Mouse (Mus musculus) T-cell, adult 66 days (primary cell): ENCODE results near the gene Insc. TPM values are rescaled to one million over a fixed set of nuclear protein-coding genes. Genes with fewer than 3 reads are reported as not detected.

ENCODE experiments used
- total RNA-seq, 2 experiments: library from RNA; stranded (reverse); gene quantifications; 3 replicates in 1 of 2; 4 replicates in 1 of 2; pipeline ENCODE4 v1.2.4; 2023

Gene Insc
- not detected for total RNA-seq

DNA sequence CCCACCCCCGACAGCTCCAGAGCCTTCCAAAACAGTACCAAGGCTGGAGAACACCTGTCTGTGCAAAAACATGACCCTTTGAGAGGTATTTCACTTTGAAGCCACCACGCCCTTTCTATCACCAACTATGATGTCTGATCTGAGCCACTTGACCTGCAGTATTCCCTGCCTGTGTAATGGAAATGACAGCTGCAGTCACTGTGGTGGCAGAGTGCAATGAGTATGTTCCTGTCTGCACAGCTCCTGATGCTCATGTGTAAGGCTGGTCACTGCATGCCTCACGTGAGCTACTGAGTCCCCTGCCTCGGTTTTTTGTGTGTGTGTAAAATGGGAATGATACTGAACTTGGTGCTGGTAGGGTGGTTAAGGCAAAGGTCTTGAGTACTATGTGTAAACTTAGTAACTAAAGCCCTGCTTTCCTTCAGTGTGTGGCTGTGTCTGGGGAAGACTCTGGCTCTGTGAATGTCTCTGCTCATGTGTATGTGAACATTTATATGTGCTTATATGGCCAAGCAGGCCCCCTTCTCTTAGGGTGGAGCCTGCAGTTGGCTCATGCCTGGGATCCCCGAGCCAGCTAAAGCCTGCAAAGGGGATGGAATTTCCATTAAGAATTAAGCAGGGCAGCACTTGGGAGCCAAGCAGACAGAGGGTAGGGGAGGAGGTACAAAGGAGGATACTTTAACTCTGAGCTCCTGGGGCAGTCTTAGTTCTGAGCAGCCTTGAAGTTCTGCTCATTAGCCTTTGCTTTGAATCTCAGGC is at the start of gene Insc:
TSS of gene Insc (plus strand) at position 673 of the 759 bp plus-strand sequence.

GRCm38 (mm10) chr7:114718300-114718699 is 25.2 kb upstream of the Insc start, which contains the start of gene Calcb:
Calcb (plus strand) TSS chr7:114718643.

Other genes starting within 250 kb of the Insc start
- 1 to 10 TPM; 3.1 to 3.8 TPM for gene Cyp2r1, start 180.7 kb upstream of the Insc start, total RNA-seq
- not detected for gene Calca, start 107.3 kb upstream of the Insc start, total RNA-seq
- gene Calcb, start 25.1 kb upstream of the Insc start, total RNA-seq, result not detected